Mouse (Mus musculus) liver, postnatal 0 days (tissue): ENCODE data around the gene Dglucy. TPM values are rescaled to one million over a fixed set of nuclear protein-coding genes. Genes with fewer than 3 reads are reported as not detected.

Experiments
- ATAC-seq: fragments of 200-750 bp; cut with Nextera tagmentation; 2 replicates; pipeline ENCODE4 v1.8.0; 2017; ENCODE audit warnings: mild to moderate bottlenecking, moderate library complexity
- DNase-seq: peaks from one replicate; pipeline ENCODE4 v3.0.0-alpha.2; 2016
- H3K27ac ChIP-seq: fragments of 300-500 bp; sonication (generic); 2 replicates; pipeline ENCODE4 v1.5.1; 2014; ENCODE audit warnings: antibody characterized with exemption, moderate library complexity, mild to moderate bottlenecking, low read depth
- H3K27me3 ChIP-seq: fragments of 300-500 bp; sonication (generic); 2 replicates; pipeline ENCODE4 v1.6.1; 2014; ENCODE audit warnings: low read length, control low read depth, mixed read lengths; ENCODE audit not compliant: insufficient read depth
- H3K36me3 ChIP-seq: fragments of 300-500 bp; sonication (generic); replicated peaks from 2 replicates; pipeline ENCODE4 v1.6.1; 2014; ENCODE audit warnings: mild to moderate bottlenecking, control low read depth, low read length, moderate library complexity, mixed read lengths; ENCODE audit not compliant: insufficient read depth
- H3K4me1 ChIP-seq: fragments of 300-500 bp; sonication (generic); 2 replicates; pipeline ENCODE4 v1.6.1; 2014; ENCODE audit warnings: antibody characterized with exemption, mild to moderate bottlenecking, control low read depth; ENCODE audit not compliant: insufficient read depth
- H3K4me2 ChIP-seq: fragments of 300-500 bp; sonication (generic); 2 replicates; pipeline ENCODE4 v1.6.1; 2014; ENCODE audit warnings: low read depth, mild to moderate bottlenecking, low read length, moderate library complexity, mixed read lengths
- H3K4me3 ChIP-seq: fragments of 300-500 bp; sonication (generic); 2 replicates; pipeline ENCODE4 v1.5.1; 2014; ENCODE audit warnings: low read depth, low read length
- H3K9ac ChIP-seq: fragments of 300-500 bp; sonication (generic); replicated peaks from 2 replicates; pipeline ENCODE4 v1.6.1; 2014; ENCODE audit warnings: mild to moderate bottlenecking, moderate library complexity
- H3K9me3 ChIP-seq: fragments of 300-500 bp; sonication (generic); 2 replicates; pipeline ENCODE4 v1.6.1; 2016; ENCODE audit warnings: mild to moderate bottlenecking, control low read depth, low read length, mixed read lengths
- CTCF ChIP-seq: sonication (generic); IDR thresholded peaks from 2 replicates; pipeline ENCODE4 v1.5.1; 2016; ENCODE audit warnings: antibody characterized with exemption, low read depth
- EP300 ChIP-seq: IDR thresholded peaks from 2 replicates; pipeline ENCODE4 v1.6.1; 2016; ENCODE audit warnings: antibody characterized with exemption, low read depth, mild to moderate bottlenecking
- WGBS: fragments of 180-500 bp; shearing (Covaris S2); extraction: QIAGEN DNeasy Blood & Tissue Kit; methylation state at CpG from one replicate; pipeline ENCODE4 v1.1.7; 2014; ENCODE audit not compliant: insufficient replicate concordance; 5-methylcytosine and 5-hydroxymethylcytosine counted together
- polyA plus RNA-seq: library from polyadenylated mRNA; unstranded; fragments of >200 nt; fragmentation: Nextera tagmentation; extraction: Ambion mirVana; gene quantifications from 2 replicates; pipeline ENCODE4 v1.2.1, GENCODE M21; 2015

The Dglucy gene
- polyA plus RNA-seq, 1 experiment from 2014 or later: 1.9 TPM

DNA sequence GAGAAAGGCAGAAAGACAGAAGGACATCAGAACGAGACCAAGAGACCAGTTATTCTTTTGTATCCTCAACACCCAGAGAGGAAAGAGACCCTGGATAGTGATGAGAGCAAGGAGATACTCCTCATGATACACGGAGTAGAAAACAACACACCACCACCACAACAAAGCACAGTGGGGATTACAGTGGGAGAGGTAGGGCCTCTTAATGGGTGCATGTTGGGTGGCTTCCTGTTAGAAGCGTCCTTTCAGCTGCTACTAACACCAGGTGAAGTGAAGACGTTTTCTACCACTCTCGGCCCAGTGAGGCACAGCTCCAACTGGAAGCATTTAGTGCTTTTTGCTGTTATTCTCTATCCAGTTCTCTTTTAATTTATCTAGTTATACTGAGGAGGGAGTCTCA is 128.0 kb downstream of the Dglucy start:
- peaks cover 6% of the 10 kb centered on the region; the same call in 1 of the 2 replicates for H3K4me1 ChIP-seq
- DNase-seq (no peak), ATAC-seq (no peak)
- TF ChIP-seq CTCF (no peak), EP300 (no peak)
- H3K36me3 ChIP-seq: no peaks in the 10 kb centered on the region
- H3K27ac ChIP-seq: no peak overlapping the region
- H3K4me3 ChIP-seq: no peak overlapping the region
- H3K9ac ChIP-seq: no peak overlapping the region
- peaks cover 24% of the 10 kb centered on the region for H3K27me3 ChIP-seq
- no peaks in the 10 kb centered on the region for H3K9me3 ChIP-seq
- no peak overlapping the region for H3K4me2 ChIP-seq
- 74% methylated on average over 5 of the region's 5 CpGs for WGBS

DNA sequence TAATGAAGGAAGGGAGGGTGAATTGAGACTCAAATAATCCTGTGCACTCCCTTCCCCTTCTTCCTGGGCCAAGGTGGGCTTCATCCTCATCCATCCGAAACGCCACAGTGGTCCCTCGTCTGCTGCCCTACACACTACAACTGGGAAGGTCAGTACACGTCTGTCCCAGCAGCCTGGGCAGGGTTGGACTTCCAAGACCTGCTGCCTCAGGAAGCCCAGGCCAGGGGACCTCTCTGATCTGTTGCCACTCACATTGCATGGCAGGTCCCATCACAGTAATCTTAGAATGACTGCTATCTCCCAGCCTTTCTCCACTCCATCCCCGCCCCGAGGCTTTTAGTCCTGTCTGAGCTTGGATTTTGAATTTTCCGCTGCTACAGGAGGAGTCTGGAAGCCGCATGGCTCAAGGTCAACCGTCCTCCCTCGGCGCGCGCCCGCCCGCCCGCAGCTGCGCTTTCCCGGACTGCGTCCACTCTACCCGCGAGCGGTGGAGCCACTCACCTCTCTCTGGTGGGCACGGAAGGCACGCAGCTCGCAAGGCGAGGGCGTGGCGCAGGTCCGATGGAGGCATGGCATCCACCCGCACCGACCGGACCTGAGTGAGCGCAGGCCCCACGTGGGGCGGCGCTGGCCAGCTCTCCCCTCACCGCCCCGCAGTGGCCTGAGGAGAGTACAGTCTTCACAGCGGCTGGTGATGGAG is 128.9 kb downstream of the Dglucy start, which contains the start of gene Gpr68:
Gene Gpr68 (minus strand): TSS at position 601 of the 700 bp plus-strand sequence.
- Histone ChIP-seq H3K9me3 (no peaks in the 10 kb centered on the region), H3K27ac (no peak within 1 kb of the TSS), H3K9ac (no peak within 1 kb of the TSS), H3K4me3 (peak within 1 kb of the TSS; percentile 19; the same call in 1 of the 2 replicates), H3K36me3 (no peaks in the 10 kb centered on the region; the same call in 1 of the 2 replicates), H3K27me3 (peaks cover 24% of the 10 kb centered on the region), H3K4me1 (peaks cover 6% of the 10 kb centered on the region; the same call in 1 of the 2 replicates), H3K4me2 (peak within 1 kb of the TSS; percentile 58)
- DNase-seq: no peak
- WGBS: 7% methylated on average over 35 of the region's 39 CpGs
- TF ChIP-seq CTCF (no peak), EP300 (no peak)
- no peak; the same call in 1 of the 2 replicates for ATAC-seq

DNA sequence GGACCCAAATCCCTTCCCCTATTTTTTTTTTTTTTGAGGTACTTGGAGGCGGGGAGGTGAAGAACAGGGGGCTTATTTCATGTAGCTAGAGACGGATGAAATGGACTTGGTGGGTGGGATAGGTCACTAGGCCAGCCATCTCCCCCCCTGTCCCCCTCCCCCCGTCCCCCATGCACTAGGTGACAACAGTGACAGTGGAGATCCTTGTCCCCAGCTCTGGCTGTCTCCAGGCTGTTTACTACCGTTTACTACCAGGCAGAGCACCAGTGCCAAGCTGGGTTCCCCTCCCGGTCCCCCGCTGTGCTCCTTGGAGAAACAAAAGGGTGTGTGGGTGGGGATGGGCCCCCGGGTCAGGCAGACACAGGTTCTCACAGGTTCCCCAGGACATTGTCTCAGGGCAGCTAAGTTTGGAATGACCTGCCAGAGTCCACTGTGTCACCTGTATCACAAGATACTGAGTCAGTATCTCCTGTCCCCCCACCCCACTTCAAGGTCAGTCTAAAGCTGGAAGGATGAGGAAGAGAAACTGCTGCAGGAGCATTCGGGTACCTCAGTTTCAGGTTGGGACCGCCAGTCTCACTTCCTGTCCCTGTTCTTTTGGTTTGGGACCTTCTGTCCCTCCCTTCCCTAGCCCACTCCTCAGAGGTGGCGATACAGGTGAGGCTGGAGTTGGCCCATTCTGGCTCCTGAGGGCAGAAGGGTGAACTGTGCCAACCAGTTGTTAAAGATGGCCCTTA is 129.6 kb downstream of the Dglucy start:
- Histone ChIP-seq H3K4me3 (peak overlapping the region; percentile 19; the same call in 1 of the 2 replicates), H3K27me3 (peaks cover 24% of the 10 kb centered on the region), H3K4me1 (peaks cover 6% of the 10 kb centered on the region; the same call in 1 of the 2 replicates), H3K9me3 (no peaks in the 10 kb centered on the region), H3K36me3 (peaks cover 6% of the 10 kb centered on the region), H3K4me2 (peak overlapping the region; percentile 58; the same call in 1 of the 2 replicates), H3K9ac (no peak overlapping the region), H3K27ac (no peak overlapping the region)
- WGBS: 17% methylated on average over 10 of the region's 10 CpGs
- no peak for ATAC-seq
- TF ChIP-seq CTCF (no peak), EP300 (no peak)
- no peak for DNase-seq

DNA sequence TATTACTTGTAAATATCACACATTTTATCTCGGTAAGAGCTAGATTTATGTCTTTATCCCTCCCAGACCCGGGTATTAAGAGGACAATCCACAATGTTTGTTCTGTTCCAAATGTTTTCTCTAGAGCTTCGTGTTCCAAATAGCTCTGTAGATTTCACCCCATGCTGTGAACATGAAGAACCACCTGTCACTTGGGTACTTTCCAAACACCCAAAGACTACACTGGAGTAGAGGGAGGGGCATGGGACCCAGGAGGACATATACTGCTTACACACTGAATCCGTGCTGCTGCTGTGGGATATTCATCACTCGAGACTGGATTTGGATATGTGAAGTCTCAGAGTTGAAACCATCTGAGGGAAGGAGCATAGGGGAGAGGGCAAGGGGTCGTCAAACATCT is 130.9 kb downstream of the Dglucy start:
- no peak overlapping the region for H3K9ac ChIP-seq
- WGBS: 73% methylated on average over 6 of the region's 6 CpGs
- H3K4me1 ChIP-seq: peaks cover 6% of the 10 kb centered on the region; the same call in 1 of the 2 replicates
- no peak for DNase-seq
- ATAC-seq: no peak
- peaks cover 24% of the 10 kb centered on the region for H3K27me3 ChIP-seq
- H3K9me3 ChIP-seq: no peaks in the 10 kb centered on the region
- no peak overlapping the region for H3K27ac ChIP-seq
- TF ChIP-seq CTCF (no peak), EP300 (no peak)
- no peak overlapping the region for H3K4me2 ChIP-seq
- H3K36me3 ChIP-seq: peaks cover 9% of the 10 kb centered on the region
- no peak overlapping the region for H3K4me3 ChIP-seq

DNA sequence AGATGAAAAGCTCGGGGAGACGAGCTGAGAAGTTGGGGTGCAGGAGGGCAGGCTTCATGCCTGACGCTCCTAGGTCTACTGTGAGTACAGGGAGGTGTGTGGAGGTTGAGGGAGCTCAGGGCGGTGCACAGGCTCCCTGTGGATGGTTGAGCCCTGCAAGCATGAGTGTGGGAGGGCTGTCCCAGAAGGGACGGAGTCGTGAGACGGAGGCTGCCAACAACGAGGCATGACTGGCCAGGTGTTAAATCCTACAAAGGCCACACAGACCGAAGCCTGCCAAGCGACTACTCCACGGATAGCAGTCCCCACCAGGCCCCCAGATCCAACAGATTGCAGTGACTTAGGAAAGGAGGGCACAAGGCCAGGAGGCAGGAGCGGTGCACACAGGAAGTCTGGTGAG is 131.9 kb downstream of the Dglucy start:
- ATAC-seq: no peak

DNA sequence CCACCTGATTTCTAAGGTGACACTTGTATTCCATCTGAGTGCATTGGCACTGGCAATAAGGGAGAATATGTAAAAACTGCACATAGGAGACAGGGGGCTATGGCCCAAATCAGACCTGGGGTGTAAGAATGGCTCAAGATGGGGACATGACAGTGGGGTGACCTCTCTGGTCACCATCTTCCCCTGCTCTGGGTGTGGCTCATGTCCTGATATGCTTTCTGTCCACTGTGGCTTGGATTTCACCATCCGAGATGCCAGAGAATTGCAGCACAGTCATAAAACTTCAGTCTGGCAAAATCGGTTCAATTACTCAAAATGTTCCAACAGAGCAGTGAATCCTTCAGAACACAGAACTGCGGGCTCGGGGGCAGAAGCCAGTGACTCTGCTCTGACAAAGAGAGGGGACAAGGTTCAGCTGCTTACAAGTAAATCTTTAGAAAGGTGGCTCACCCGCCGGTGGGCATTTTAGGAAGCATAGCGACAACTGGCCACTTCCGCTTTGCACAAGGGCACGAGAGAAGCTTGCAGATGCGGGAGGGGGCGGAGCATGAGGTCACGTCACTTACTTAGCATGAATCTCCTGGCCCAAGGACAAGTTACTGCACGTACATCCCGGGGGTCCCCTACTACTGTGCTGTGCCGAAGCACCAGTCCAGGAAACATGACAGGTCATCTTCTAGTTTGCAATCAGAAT is 145.9 kb downstream of the Dglucy start:
- Histone ChIP-seq H3K36me3 (peaks cover 44% of the 10 kb centered on the region), H3K27ac (peak overlapping the region; percentile 52)
- 68% methylated on average over 15 of the region's 15 CpGs for WGBS

More for the DNA sequence above, 131.9 kb downstream of the Dglucy start:
- WGBS: 87% methylated on average over 12 of the region's 12 CpGs
- no peak for DNase-seq
- Histone ChIP-seq H3K27ac (no peak overlapping the region), H3K9ac (no peak overlapping the region), H3K4me1 (peaks cover 6% of the 10 kb centered on the region; the same call in 1 of the 2 replicates), H3K9me3 (no peaks in the 10 kb centered on the region), H3K27me3 (peaks cover 24% of the 10 kb centered on the region), H3K4me2 (no peak overlapping the region), H3K4me3 (no peak overlapping the region), H3K36me3 (peaks cover 12% of the 10 kb centered on the region)
- no peak for TF ChIP-seq EP300
- no peak for TF ChIP-seq CTCF

More for the DNA sequence above, 145.9 kb downstream of the Dglucy start:
- no peak overlapping the region for H3K4me3 ChIP-seq
- H3K9me3 ChIP-seq: no peaks in the 10 kb centered on the region
- no peak for TF ChIP-seq CTCF
- TF ChIP-seq EP300: no peak
- ATAC-seq (peak; percentile 43), DNase-seq (peak; percentile 61)
- no peaks in the 10 kb centered on the region for H3K27me3 ChIP-seq
- H3K4me1 ChIP-seq: no peaks in the 10 kb centered on the region; the same call in 1 of the 2 replicates
- no peak overlapping the region for H3K4me2 ChIP-seq
- no peak overlapping the region for H3K9ac ChIP-seq
